Mouse (Mus musculus): ENCODE measurements around the gene Apoc3.
A peak's percentile ranks its signal among the peaks of the same experiment; 100 is the strongest.

The Apoc3 gene

GRCm38 (mm10) chr9:46235596-46235648 lies at the start of gene Apoc3:
Apoc3 (minus strand) TSS chr9:46235636.
- DNase-seq (ENCODE audit: low spot score in 2 of 2), result no peak

GRCm38 (mm10) chr9:46282631-46283436 lies 47.4 kb upstream of the Apoc3 start, which contains the start of gene Bud13:
Bud13 (plus strand) TSS chr9:46283008.
- peak; percentile 83 to 89 for DNase-seq (ENCODE audit: low spot score in 2 of 2)

GRCm38 (mm10) chr9:46274494-46274893 lies 39.1 kb upstream of the Apoc3 start:
- no peak for DNase-seq (ENCODE audit: low spot score in 2 of 2)

- DNase-seq (ENCODE audit: low spot score in 2 of 2), result peak; percentile 80 to 82
Observed at GRCm38 (mm10) chr9:46272677-46273454, 37.4 kb upstream of the Apoc3 start, which contains the start of gene Zpr1. Zpr1 (plus strand) TSS chr9:46273064.

- DNase-seq (ENCODE audit: low spot score in 2 of 2), result no peak
Observed at GRCm38 (mm10) chr9:46272070-46272469, 36.6 kb upstream of the Apoc3 start.

- no peak for DNase-seq (ENCODE audit: low spot score in 2 of 2)
Observed at GRCm38 (mm10) chr9:46270782-46271181, 35.3 kb upstream of the Apoc3 start.

- no peak for DNase-seq (ENCODE audit: low spot score in 2 of 2)
Observed at GRCm38 (mm10) chr9:46269125-46269524, 33.7 kb upstream of the Apoc3 start.

- DNase-seq (ENCODE audit: low spot score in 2 of 2), result no peak
Observed at GRCm38 (mm10) chr9:46268343-46268873, 33.0 kb upstream of the Apoc3 start, which contains the start of gene Apoa5. Apoa5 (plus strand) TSS chr9:46268633.

GRCm38 (mm10) chr9:46261131-46261530 lies 25.7 kb upstream of the Apoc3 start:
- no peak for DNase-seq (ENCODE audit: low spot score in 2 of 2)

- no peak for DNase-seq (ENCODE audit: low spot score in 2 of 2)
Observed at GRCm38 (mm10) chr9:46259111-46259510, 23.7 kb upstream of the Apoc3 start.

- DNase-seq (ENCODE audit: low spot score in 2 of 2), result no peak
Observed at GRCm38 (mm10) chr9:46257546-46257945, 22.1 kb upstream of the Apoc3 start.

- no peak for DNase-seq (ENCODE audit: low spot score in 2 of 2)
Observed at GRCm38 (mm10) chr9:46256658-46257385, 21.4 kb upstream of the Apoc3 start.

GRCm38 (mm10) chr9:46256177-46256576 lies 20.7 kb upstream of the Apoc3 start:
- DNase-seq (ENCODE audit: low spot score in 2 of 2), result no peak

GRCm38 (mm10) chr9:46246752-46247324 lies 11.4 kb upstream of the Apoc3 start:
- DNase-seq (ENCODE audit: low spot score in 2 of 2), result peak in 1 of 2 experiments; percentile 50

- no peak for DNase-seq (ENCODE audit: low spot score in 2 of 2)
Observed at GRCm38 (mm10) chr9:46243584-46243983, 8.1 kb upstream of the Apoc3 start.

- no peak for DNase-seq (ENCODE audit: low spot score in 2 of 2)
Observed at GRCm38 (mm10) chr9:46243122-46243521, 7.7 kb upstream of the Apoc3 start.

- no peak for DNase-seq (ENCODE audit: low spot score in 2 of 2)
Observed at GRCm38 (mm10) chr9:46241818-46242217, 6.4 kb upstream of the Apoc3 start.

- no peak for DNase-seq (ENCODE audit: low spot score in 2 of 2)
Observed at GRCm38 (mm10) chr9:46240526-46241153, 5.2 kb upstream of the Apoc3 start, which contains the start of gene Apoa4. Apoa4 (plus strand) TSS chr9:46240696.

- DNase-seq (ENCODE audit: low spot score in 2 of 2), result no peak
Observed at GRCm38 (mm10) chr9:46238850-46239249, 3.4 kb upstream of the Apoc3 start.

- DNase-seq (ENCODE audit: low spot score in 2 of 2), result no peak
Observed at GRCm38 (mm10) chr9:46235649-46236048, 213 bp upstream of the Apoc3 start.

- no peak for DNase-seq (ENCODE audit: low spot score in 2 of 2)
Observed at GRCm38 (mm10) chr9:46235196-46235595, 240 bp downstream of the Apoc3 start.

Measured in frontal cortex, postnatal 14 days (tissue).